Mouse (Mus musculus): Measurements from ENCODE around the gene Ppp2r2c.

Gene Ppp2r2c

DNA sequence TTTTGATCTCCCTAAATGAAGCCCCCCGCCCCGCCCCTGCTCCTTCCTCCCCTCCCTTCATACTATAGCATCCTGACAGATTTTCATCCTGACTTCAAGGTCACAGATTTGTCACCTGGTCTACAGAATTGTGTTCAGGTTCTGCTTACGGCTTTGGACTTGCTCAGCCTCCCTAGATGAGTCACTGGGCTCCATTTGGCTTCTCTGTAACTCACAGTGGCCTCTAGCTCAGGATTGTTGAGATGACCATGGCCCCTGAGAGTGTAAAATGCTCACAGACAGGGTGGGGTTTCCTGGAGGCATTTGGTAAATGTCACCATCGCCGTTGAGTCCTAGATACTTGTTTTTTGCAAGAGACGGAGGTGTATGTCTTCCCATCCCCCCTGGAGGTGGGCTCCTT lies 2.6 kb downstream of the Ppp2r2c start:
- DNase-seq (ENCODE audit: low spot score): no peak

DNA sequence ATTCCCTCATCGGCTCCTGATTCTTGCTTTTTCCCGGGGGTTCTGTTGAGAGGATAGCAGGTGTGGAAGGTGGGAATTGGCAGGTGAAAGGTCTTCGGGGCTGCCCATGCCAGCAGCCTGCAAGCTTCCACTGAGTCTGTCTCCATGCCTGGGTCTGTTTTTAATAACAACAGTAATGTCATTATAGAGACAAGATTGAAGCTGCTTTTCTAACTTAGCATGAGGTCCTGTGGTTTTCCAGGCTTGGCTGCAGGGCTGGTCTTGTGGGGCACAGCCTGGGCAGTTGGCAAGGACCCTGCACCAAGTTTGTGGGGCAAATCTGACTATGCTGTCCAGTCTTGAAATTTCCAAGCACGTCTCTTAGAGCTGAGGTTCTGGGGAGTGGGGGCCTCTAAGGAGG lies 7.6 kb downstream of the Ppp2r2c start:
- DNase-seq (ENCODE audit: low spot score): no peak

DNA sequence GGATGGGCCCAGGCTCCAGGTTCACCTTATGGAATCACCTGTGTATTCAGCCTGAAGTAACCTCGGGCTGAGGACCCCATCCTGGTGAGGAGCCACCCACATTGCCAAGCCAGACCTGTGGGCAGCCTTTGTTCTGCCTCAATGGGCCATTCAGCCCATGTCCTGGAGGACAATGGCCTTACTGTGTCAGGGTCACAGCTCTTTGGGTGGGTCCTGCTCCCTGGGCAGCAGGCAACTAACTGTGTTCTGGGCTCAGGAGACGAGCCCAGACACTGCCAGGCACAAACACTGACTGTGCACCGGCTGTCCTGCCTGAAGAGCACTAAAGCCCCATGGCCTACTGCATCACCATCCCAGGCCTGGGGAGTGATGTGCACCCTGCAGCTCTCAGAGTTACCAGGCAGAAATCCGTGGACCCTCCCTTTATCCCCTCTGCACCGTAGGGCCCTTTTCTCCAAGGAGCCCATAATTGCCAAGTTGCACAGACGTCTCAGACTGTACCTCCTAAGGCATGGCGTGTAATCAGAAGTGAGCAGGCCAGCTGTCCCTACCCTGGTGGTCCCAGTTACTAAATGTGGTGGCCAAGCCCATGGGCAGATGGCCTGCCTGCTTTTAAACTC lies 8.6 kb downstream of the Ppp2r2c start:
- no peak for DNase-seq (ENCODE audit: low spot score)

DNA sequence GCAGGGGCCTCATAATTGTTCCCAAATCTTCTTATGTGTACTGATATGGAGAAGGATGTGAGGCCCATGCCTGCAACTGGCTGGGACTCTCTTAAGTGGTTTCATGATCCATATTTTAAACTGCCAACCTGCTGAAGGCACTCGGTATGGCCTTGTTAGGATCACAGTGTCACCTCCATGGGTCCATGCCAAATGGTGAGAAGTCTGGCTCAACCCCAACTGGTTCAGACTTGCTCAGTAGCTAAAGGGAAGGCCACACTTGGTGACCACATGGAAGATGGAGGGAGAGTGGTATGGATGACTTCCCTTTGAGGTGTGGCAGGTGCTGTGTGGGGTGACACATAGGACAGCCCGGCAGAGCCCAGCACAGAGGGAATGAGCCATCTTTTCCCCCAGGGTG lies 9.3 kb downstream of the Ppp2r2c start:
- DNase-seq (ENCODE audit: low spot score): no peak

DNA sequence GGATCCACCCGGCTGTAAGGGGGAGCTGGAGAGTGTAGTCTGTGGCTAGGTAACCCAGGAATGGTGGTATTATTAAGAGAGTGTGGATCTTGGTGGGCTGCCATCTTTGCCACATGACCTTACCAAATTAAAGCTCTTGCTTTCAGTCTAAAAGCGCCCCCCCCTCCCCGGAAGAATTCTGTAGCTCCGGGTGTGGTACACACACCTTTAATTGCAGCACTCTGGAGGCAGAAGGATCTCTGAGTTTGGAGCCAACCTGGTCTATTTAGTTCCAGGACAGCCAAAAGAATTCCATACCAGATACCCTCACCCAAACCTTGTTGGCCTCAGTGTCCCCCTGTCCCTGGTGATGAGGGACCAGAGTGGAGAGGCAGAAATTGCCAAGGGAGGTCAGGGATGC lies 10.5 kb downstream of the Ppp2r2c start:
- DNase-seq (ENCODE audit: low spot score): no peak

DNA sequence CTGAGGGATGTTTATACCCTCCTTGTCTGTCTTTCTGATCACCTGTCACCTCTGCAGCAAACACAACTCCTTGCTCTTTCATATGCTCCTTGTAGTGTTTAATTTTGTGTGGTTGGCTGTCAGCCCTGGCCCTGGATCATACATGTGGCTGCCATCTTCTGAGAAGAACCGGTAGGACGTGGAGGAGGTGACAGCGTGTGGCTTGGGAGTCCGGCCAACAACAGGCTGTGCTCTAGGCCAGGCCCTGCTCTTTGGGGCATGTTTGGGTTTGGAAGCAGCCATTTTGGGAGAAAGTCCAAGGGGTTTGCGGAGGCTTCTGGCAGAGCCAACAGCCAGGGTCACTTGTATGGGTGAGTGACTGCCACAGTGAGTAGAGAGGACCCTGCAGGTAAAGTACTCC lies 12.3 kb downstream of the Ppp2r2c start:
- no peak for DNase-seq (ENCODE audit: low spot score)

DNA sequence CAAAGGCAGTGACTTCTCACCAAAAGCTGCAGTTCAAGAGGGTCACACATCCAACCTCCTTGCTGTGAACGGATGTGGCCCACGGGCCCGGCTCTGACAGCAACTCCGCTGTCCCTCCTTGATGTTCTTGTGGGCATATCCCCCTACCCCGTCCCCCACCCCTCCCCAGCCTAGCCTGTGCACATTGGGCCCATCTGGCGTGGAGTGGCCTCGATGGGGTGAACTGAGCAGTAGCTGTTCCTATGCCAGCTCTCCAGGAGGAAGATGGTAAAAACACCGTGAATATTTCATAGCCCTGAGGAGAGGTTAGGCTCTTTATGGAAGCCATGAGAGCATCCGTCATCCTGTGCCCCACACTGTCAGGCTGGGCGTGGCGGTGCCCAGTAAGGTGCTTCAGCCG lies 15.2 kb downstream of the Ppp2r2c start:
- no peak for DNase-seq (ENCODE audit: low spot score)

DNA sequence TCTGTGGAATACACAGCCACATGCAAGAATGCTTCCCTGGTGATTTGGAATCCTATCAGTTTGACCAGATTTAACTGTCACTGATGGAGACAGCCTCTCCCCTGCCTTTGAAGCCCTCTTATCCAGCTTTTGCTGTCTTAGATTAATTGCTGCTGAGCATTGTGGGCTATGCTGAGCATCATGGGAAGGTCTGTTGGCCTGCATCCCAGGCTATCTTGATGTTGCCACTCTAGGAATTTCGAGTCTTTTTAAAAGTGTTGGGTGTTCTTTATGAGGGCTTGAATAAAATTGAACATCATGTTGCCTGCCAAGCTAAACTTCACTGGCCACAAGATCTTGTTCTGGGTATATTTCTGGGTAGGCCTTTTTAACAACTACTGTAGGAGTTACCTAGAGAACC lies 16.8 kb downstream of the Ppp2r2c start:
- DNase-seq (ENCODE audit: low spot score): no peak

DNA sequence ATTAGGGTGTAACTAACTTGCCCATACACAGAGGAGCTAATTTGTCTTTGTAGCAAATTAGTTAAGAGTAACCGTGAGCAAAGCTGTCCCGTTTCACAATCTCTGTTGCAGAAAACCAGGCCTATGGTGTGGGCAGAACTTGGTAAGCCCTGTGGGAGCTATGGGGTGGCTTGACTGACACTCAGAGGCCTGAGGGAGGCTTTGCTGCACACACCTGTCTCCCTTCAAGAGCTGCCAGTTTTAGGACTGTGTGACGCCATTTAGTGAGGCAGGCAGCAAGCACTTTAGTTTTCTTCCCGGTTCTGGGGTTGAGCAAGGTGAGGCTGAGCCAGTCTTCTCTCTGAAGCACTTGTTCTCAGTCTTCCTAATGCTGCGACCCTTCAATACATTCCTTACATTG lies 17.3 kb downstream of the Ppp2r2c start:
- no peak for DNase-seq (ENCODE audit: low spot score)

DNA sequence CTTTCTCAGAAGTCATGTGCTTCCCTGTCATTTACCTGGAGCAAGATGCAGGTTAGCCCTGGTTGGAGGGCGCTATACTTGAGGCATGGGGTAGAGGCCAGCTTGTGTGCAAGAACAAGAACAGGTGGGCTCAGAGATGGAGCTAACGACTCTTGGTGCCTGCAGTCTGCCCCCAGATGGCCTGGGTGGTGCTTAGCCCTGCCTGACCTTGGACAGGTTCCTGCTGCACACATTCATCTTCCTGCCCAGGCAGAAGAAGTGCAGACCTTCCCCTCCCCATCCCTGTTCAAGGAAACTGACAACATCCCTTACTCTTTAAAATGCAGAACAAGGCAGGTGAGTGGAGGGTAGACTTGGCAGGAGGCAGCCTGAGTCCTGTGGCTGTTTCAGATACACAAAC lies 18.0 kb downstream of the Ppp2r2c start:
- DNase-seq (ENCODE audit: low spot score): no peak

DNA sequence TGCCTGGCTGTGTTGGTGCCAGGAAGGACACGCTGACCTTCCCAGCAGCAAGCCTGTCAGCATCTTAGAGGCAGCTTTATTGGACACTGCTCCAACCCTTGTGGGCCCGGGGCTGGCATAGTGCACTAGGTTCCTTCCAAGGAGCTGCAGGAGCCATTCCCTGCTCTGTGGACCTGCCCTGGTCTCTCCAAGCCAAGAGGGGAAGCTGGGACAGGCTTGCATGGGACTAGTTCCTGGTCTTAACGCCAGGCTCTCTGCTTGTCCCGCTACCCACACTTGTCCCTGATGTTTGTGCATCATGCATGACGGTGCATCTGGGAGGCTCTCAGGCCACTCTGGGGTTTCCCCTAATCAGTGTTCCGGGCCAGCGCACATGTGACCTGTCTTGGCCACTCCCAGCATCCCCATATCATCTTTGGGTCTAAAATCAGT lies 18.6 kb downstream of the Ppp2r2c start:
- no peak for DNase-seq (ENCODE audit: low spot score)

DNA sequence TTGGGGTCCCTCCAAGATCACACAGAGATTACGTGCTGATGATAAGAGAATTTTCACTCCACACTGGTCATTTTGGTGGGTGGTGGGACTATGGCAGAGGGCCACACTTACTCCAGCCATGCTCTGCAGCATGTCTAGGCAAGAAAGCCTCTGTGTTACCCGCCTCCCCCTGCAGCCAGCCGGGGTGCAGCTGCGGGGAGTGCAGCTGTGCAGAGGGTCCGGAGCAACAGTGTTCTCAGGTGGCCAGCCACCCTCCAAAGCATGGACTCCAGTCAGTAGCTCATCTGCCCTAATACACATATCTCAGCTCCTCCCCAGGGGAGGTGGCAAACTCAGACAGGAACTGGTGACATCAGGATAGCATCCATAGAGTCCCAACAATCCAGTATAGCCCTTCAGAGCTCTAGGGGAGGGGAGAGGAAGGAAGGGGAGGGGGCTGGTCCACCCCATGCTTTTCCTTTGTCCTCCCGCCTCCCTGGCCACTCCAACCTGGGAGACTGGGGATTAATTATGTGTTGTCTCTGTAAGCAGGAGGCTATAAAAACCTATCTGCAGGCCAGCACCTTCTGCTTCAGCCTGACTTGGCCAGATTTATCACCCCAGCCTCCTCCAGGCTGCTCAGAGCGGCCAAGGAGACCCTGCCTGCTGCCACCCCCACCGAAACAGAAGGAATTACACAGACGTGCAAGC lies 19.1 kb downstream of the Ppp2r2c start:
- no peak for DNase-seq (ENCODE audit: low spot score)

DNA sequence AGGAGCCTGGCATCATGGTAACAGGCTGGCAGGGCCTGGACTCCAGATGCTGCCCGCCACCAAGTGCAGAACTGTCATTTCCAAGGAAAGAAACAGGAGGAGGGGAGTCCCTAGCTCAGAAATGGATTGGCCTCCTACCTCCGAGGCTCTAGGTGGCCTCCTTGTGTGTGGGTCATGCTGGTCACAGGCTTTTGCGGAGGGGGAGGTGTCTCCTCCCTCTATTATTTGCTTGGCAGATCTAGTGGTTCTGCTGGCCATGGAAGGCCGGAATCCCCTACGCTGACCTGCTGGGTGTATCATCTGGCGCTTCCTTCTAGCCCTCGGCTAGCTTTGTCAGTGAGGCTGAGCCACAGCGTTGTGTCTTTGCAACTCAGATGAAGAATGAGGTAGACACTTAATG lies 20.2 kb downstream of the Ppp2r2c start:
- no peak for DNase-seq (ENCODE audit: low spot score)

DNA sequence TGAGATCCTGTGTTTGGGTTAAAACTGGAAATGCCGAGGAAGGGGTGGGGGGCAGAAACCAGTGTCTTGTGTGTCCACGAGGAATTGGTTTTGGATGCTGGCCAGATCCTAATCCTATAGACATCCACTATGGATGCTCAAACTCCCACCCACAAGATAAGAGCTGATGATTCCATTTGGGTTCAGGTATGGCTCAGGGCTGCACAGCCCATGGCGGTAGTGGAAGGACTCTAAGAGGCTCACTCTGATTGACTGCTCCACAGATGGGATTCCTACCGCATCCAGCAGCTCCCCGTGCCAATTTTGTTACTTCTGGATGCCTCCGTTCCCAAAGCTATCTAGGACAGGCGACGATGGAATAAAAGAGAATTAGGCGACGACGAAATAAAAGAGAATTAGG lies 20.6 kb downstream of the Ppp2r2c start:
- DNase-seq (ENCODE audit: low spot score): no peak

DNA sequence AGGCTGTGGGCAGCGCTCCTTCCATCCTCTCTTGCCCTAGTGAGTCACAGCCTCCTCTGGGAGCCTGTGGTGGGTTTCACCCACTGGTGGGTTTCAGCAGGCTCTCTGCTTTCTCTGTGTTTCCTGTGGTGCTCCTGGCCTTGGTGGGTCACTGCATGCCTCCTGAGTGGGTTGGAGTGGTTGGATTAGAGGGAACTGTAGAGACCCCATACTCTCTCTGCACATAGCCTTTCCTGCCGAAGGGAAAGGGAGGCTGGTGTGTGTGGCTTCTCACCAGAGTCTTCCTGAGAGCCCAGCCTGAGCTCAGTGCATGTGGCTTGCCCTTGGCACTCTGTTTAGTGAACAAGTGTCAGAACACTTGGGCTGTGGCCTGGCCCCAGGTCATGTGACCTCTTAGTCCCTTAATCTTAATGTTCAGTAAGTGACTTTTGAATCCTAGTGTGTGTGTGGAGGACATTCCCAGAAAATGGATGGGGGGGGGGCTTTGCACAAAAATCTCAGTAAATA lies 21.1 kb downstream of the Ppp2r2c start:
- no peak for DNase-seq (ENCODE audit: low spot score)

DNA sequence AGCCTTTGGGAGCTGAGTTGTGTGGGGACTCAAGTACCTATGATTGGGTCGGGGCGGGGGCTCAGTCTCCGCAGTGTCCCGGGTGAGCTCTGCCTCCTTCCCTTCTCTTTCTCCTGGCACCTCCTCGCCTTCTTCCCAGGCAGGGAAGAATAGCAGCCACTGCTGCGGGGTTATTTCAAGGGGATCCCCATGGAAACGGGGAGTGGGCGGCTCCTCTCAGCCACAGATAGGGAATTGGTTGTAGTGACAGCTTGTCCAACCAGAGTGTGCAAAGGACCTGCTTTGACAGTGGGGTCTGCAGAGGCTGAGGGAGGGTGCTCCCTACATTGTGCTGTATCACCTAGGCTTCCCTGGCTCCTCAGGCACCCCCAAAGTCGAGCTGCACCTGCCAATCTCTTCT lies 22.5 kb downstream of the Ppp2r2c start:
- no peak for DNase-seq (ENCODE audit: low spot score)

DNA sequence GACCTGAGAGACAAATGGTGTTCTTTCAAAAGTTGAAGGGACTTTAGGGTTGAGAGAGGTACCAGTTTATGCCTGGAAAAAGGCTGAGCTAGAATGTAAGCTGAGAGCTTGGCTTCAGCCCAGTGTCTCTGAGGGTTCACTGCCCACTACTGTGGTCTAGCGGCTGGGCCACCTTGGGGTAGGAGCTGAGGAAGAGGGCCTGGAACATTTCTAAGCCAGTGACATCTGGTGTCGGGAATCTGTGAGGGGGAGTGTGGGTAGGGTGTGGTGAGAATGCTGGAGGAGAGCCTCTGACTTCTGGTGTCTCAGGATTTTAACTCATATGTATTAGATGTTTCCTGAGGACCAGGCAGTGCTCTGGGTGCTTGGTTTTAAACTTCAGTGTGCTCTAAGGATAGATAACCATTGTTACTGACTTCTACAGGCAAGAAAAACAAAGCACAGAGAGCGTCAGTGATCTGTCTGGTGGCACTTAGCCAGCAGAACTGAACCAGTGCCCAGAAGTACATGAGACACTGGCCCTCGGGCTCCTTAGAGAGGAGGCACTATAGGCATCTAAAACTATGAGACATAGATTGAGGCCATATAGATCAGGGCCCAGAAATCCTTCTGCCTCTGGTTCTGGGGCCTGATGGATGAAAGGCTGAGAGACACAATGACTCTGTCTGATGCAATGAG lies 23.6 kb downstream of the Ppp2r2c start:
- no peak for DNase-seq (ENCODE audit: low spot score)

DNA sequence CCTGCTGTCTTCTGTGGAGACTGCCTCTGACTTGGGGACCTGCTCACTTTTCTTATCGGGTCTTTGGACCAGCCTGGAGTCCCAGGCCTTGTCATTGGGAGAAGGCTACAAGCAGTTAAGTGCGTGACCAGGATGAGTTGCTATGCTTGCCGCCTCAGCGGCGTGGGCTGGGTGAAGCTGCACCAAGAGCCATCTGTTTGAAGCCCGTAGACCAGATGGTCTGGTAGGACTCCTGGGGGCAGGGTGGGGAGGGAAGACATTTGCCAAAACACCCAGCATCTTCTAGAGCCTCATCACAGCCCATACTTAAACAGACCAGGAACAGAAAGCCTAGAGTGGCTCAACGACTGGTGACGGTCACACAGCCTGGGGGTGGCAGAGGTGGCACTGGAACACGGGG lies 24.9 kb downstream of the Ppp2r2c start:
- no peak for DNase-seq (ENCODE audit: low spot score)

DNA sequence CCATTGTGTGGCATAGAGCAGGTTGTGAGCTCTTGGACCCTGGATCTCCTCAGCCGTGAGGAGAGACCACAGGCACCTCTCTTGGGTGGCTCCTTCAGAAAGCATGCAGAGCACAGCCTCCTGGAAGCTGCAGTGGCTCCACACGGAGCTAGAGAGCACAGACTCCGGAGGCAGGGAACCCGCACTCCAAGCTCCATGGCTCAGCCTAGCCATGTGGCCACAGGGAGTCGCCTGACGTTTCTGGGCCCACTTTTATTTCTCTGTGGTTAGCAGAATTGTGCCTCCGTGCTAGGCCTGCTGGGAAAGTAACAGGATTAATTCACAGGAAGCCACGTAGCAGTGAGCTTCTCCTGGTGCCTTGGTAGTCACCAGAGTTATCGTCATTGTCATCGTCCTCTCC lies 25.8 kb downstream of the Ppp2r2c start:
- no peak for DNase-seq (ENCODE audit: low spot score)

DNA sequence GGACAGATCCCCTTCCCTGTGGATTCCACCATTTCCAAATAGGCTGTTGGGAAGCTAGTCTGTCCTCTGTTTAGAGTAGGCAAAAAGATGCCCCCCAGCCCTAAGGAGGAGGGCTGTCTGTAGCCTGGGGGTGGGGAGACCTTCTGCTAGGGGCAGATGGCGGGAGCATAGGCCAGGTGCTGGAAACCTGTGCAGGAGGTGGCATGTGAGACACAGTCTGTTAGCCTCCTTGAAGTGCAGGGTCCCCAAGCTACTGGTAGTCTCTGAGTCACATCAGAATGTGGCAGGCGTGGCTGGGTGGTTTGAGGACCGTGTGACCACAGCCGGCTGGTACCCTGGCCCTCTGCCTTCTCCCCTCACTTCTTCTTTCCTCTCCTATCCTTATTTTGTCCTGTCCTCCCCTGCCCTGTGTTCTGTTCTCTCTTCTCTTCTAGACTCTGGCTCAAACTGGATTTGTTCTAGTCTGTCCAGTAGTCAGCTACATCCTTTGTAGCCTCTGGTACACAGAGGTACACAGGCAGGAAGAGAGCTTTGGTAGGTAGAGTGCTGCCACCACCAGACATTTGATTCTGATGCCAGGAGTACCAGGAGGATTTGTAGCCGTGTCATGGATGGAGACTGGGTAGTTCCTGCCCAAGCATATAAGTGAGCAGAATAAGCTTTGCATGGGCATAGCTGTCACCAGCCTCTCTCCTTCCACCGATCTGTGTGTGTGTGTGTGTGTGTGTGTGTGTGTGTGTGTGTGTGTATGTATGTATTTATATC lies 26.5 kb downstream of the Ppp2r2c start:
- no peak for DNase-seq (ENCODE audit: low spot score)

DNA sequence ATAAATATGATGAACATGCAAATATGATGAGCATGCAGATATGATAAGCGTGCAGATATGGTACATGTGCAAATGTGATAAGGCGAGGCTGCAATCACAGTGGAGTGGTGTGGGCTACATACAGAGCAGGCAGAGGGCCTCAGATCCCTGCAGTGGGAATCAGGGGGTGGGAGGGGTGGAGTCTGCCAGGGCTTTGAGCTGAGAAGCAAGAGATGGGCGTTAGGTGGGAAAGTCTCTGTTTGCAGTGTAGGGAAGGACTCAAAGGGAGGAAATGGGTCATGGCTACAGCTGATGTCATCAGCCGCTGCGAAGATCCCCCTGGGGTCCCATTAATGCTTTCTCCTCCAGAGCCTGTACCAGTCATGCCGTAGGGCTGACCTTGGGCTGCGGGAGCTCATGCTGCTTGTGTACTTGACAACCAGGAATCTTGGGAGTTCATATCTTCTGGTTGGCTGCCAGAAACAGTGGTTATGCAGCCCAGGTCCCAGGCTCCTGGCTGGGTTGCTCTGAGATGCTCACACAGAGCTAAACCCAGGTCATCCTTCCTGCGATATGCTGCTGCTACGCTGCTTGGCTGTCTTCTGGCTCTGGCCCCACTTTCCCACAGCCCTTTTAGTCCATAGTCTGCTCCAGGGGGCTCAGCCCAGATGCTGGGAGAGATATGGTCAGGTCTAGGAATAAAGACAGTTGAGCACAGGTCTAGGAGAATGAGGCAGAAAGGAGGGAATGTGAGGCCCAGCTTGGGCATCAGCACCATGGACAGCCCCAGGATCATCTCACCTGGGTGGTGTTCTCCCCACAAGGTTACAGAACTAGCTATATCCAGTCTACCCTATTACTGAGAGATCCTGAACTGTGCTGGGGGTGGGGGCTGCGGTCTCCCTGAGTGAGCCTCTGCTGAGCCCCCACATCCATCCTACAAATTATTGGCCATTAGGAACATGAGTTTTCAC lies 27.6 kb downstream of the Ppp2r2c start:
- no peak for DNase-seq (ENCODE audit: low spot score)

DNA sequence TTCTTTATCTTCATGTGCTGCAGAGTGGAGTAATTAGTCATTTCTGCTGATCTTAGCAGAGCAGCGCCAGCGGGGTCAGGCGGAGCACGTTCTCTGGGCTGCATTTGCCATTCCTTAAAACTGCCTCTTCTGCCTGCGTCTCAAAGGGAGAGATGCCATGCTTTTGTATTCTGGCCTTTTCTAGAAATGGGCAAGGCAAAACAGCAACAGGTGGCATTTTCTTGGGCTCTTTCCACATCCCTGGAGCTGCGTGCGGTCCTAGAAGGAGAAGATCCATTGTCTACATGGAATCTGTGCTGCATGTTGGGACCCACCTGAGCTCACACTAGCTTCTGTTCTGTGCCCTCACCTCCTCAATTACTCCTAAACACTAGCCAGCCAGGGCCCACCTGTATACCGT lies 29.7 kb downstream of the Ppp2r2c start:
- DNase-seq (ENCODE audit: low spot score): no peak
